Mouse (Mus musculus): Measurements from ENCODE around the gene Rpp38.

GRCm38 (mm10) chr2:3295826-3296225 lies 36.6 kb downstream of the Rpp38 start:
- TF ChIP-seq ETS1 (IDR thresholded peaks at IDR 0.05; ENCODE audit: low read depth, low read length) (no peak), POLR2A (IDR thresholded peaks at IDR 0.05; ENCODE audit: control insufficient read depth in 1 of 2, insufficient read depth in 1 of 2, low read depth in 1 of 2, low read length in 2 of 2, poor library complexity in 1 of 2) (no peak), CTCF (IDR thresholded peaks at IDR 0.05 in 2 of 3, conservative IDR thresholded peaks at IDR 0.05 in 1 of 3; ENCODE audit: control insufficient read depth in 1 of 3, insufficient read depth in 1 of 3, low read depth in 2 of 3, low read length in 3 of 3, poor library complexity in 1 of 3, severe bottlenecking in 1 of 3) (no peak), UBTF (IDR thresholded peaks at IDR 0.05; ENCODE audit: borderline replicate concordance, insufficient read depth, low read depth, low read length) (no peak), BHLHE40 (IDR thresholded peaks at IDR 0.05; ENCODE audit: borderline replicate concordance, low read depth, low read length) (no peak), TCF12 (IDR thresholded peaks at IDR 0.05; ENCODE audit: low read depth, low read length) (no peak), MAX (IDR thresholded peaks at IDR 0.05; ENCODE audit: low read length) (no peak), RCOR1 (IDR thresholded peaks at IDR 0.05; ENCODE audit: low read depth, low read length) (no peak), MXI1 (IDR thresholded peaks at IDR 0.05; ENCODE audit: low read depth, low read length) (no peak), ZC3H11A (IDR thresholded peaks at IDR 0.05; ENCODE audit: low read depth, low read length) (no peak), POLR2AphosphoS2 (IDR thresholded peaks at IDR 0.05; ENCODE audit: low read length) (no peak)
